Mouse (Mus musculus): ENCODE results near the gene Lypd9.

DNA sequence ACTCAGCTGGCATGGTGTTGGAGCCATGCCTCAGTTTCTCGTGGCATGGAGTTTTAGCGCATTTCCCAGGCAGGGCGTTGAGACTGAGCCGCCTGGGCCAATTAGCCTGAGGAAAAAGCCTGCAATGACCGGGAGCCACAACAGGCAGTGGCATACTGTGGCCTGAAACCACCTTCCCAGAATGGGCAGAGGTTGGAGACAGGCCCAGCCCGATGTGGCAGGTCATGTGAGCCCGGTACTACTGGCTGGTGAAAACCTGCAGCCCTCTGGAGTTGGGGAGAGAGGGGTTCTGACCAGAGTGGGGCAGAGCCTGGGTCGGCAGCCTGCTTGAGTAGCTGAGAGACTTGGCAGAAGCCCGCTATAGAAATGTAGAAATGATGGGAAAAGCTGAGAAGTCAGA, 46.0 kb upstream of the Lypd9 start:
- TF ChIP-seq CTCF (IDR thresholded peaks at IDR 0.05; ENCODE audit: low read depth, low read length) = no peak
- no peak for TF ChIP-seq GATA1 (IDR thresholded peaks at IDR 0.05; ENCODE audit: borderline replicate concordance, low read length)
- no peak for TF ChIP-seq TAL1 (conservative IDR thresholded peaks at IDR 0.05; ENCODE audit: low read depth, low read length)
- TF ChIP-seq POLR2AphosphoS5 (IDR thresholded peaks at IDR 0.05; ENCODE audit: insufficient replicate concordance, low read depth, low read length) = no peak
